Mouse (Mus musculus) ovary, adult 10 weeks (tissue): ENCODE data around the gene Srarp. TPM values are rescaled to one million over a fixed set of nuclear protein-coding genes. Genes with fewer than 3 reads are reported as not detected.

Source experiments
- polyA plus RNA-seq: library from polyadenylated mRNA; stranded (reverse); fragments of 350-450 nt; fragmentation: Illumina TruSeq; extraction: RNeasy Lipid Tissue Mini Kit (QIAGEN cat#74804); gene quantifications from one replicate; pipeline ENCODE4 v1.2.3, GENCODE M21; 2014

The Srarp gene
- polyA plus RNA-seq: not detected

GRCm38 (mm10) chr4:141435974-141436373 lies at the start of gene Srarp:
TSS of gene Srarp (minus strand) at chr4:141436105.

GRCm38 (mm10) chr4:141444451-141445327 lies 8.8 kb upstream of the Srarp start, which contains the start of gene Zbtb17:
TSS of gene Zbtb17 (plus strand) at chr4:141444654.

GRCm38 (mm10) chr4:141420192-141420829 lies 15.6 kb downstream of the Srarp start, which contains the start of gene Hspb7:
TSS of gene Hspb7 (plus strand) at chr4:141420779.

GRCm38 (mm10) chr4:141415924-141416323 lies 20.0 kb downstream of the Srarp start, which contains the start of gene Clcnkb:
TSS of gene Clcnkb (minus strand) at chr4:141416014.

GRCm38 (mm10) chr4:141398545-141398944 lies 37.4 kb downstream of the Srarp start, which contains the start of gene Clcnka:
TSS of gene Clcnka (minus strand) at chr4:141398724.

Other genes starting within 250 kb of the Srarp start
- not detected for gene Rsg1, start 222.1 kb downstream of the Srarp start, polyA plus RNA-seq
- gene Arhgef19, start 196.6 kb downstream of the Srarp start, polyA plus RNA-seq: 0.11 TPM
- not detected for gene Epha2, start 134.9 kb downstream of the Srarp start, polyA plus RNA-seq
- gene Fam131c, start 67.9 kb downstream of the Srarp start, polyA plus RNA-seq: not detected
- gene Clcnka, start 37.4 kb downstream of the Srarp start, polyA plus RNA-seq: not detected
- not detected for gene Clcnkb, start 20.1 kb downstream of the Srarp start, polyA plus RNA-seq
- gene Hspb7, start 15.3 kb downstream of the Srarp start, polyA plus RNA-seq: 0.57 TPM
- not detected for gene Zbtb17, start 8.5 kb upstream of the Srarp start, polyA plus RNA-seq
- gene Spen, start 102.5 kb upstream of the Srarp start, polyA plus RNA-seq: 10.1 TPM
- gene Fblim1, start 170.0 kb upstream of the Srarp start, polyA plus RNA-seq: 17.2 TPM
- gene Tmem82, start 182.5 kb upstream of the Srarp start, polyA plus RNA-seq: not detected
- gene Slc25a34, start 187.7 kb upstream of the Srarp start, polyA plus RNA-seq: not detected
- 1.4 TPM for gene Plekhm2, start 228.8 kb upstream of the Srarp start, polyA plus RNA-seq
- gene Rsc1a1, start 249.5 kb upstream of the Srarp start, polyA plus RNA-seq: not detected